Mouse (Mus musculus): ENCODE data around the gene Ltb. TPM values are rescaled to one million over a fixed set of nuclear protein-coding genes. Genes with fewer than 3 reads are reported as not detected.

Ltb gene
- total and polyA plus RNA-seq, 3 experiments, result 0.78 to 1.2 TPM; not detected in 1

GRCm38 (mm10) chr17:35167794-35168193 is 26.4 kb upstream of the Ltb start:
- no peak for ATAC-seq (ENCODE audit: extremely low read depth, insufficient number of reproducible peaks, low FRiP score, poor library complexity, severe bottlenecking)
- no peak overlapping the region for H3K4me3 ChIP-seq (ENCODE audit: low read depth, low read length)
- TF ChIP-seq GATA2 (IDR thresholded peaks at IDR 0.05; ENCODE audit: borderline replicate concordance, low read depth, low read length) (no peak), TAL1 (conservative IDR thresholded peaks at IDR 0.05; ENCODE audit: low read depth, low read length) (no peak), GATA1 (IDR thresholded peaks at IDR 0.05; ENCODE audit: borderline replicate concordance, low read length) (no peak), POLR2AphosphoS5 (IDR thresholded peaks at IDR 0.05; ENCODE audit: insufficient replicate concordance, low read depth, low read length) (no peak), CTCF (IDR thresholded peaks at IDR 0.05; ENCODE audit: low read depth, low read length) (no peak)

DNA sequence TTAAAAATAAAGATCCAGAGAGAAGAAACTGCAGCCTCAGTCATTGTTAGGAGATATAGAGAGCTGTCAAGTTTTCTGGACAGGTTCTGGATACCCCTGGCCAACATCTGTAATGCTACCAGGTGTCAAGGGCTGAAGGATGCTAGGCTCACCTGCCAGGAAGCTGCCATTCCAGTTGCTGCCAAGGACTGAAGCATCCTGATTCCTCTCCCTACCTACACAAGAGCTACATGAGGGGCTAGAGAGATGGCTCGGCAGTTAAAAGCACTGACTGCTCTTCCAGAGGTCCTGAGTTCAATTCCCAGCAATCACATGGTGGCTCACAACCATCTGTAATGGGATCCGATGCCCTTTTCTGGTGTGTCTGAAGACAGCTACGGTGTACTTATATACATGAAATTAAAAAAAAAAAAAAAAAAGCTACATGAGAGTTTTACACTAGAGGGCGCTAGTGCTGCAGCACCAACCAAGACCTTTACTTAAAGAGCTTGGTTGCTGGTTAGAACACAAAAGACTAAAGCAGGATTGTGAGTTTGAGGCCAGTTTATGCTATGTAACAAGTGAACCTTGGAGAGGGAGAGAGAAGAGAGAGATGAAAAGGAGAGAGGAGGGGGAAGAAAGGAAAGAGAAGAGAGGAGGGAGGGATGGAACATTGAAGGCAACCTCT is 25.6 kb upstream of the Ltb start:
- peaks cover 23% of the 10 kb centered on the region; the same call in 1 of the 2 replicates for H3K27me3 ChIP-seq (ENCODE audit: insufficient read depth, low read length)
- ATAC-seq (ENCODE audit: extremely low read depth, insufficient number of reproducible peaks, low FRiP score, poor library complexity, severe bottlenecking) (no peak), DNase-seq (ENCODE audit: low spot score) (no peak)
- H3K9me3 ChIP-seq (replicated peaks), result no peaks in the 10 kb centered on the region
- peaks cover under 1% of the 10 kb centered on the region for H3K36me3 ChIP-seq (replicated peaks)
- TF ChIP-seq TAL1 (conservative IDR thresholded peaks at IDR 0.05; ENCODE audit: low read depth, low read length), result no peak
- no peak overlapping the region for H3K4me3 ChIP-seq (ENCODE audit: low read depth, low read length)
- peaks cover 41% of the 10 kb centered on the region for H3K4me1 ChIP-seq (ENCODE audit: insufficient read depth, low read depth, low read length)

More at GRCm38 (mm10) chr17:35167794-35168193, 26.4 kb upstream of the Ltb start:
- peaks cover 38% of the 10 kb centered on the region for H3K4me1 ChIP-seq (ENCODE audit: insufficient read depth, low read depth, low read length)
- no peaks in the 10 kb centered on the region for H3K9me3 ChIP-seq (replicated peaks)
- peaks cover 15% of the 10 kb centered on the region; the same call in 1 of the 2 replicates for H3K27me3 ChIP-seq (ENCODE audit: insufficient read depth, low read length)
- DNase-seq (ENCODE audit: low spot score), result no peak
- H3K36me3 ChIP-seq (replicated peaks), result peaks cover 8% of the 10 kb centered on the region

GRCm38 (mm10) chr17:35172445-35173234 is 21.6 kb upstream of the Ltb start:
- Histone ChIP-seq H3K4me3 (ENCODE audit: low read depth, low read length) (no peak overlapping the region), H3K27me3 (ENCODE audit: insufficient read depth, low read length) (peaks cover 27% of the 10 kb centered on the region), H3K4me1 (ENCODE audit: insufficient read depth, low read depth, low read length) (peaks cover 46% of the 10 kb centered on the region), H3K9me3 (replicated peaks) (no peaks in the 10 kb centered on the region), H3K36me3 (replicated peaks) (no peaks in the 10 kb centered on the region)
- DNase-seq (ENCODE audit: low spot score) (no peak), ATAC-seq (ENCODE audit: extremely low read depth, insufficient number of reproducible peaks, low FRiP score, poor library complexity, severe bottlenecking) (no peak)
- TF ChIP-seq POLR2AphosphoS5 (IDR thresholded peaks at IDR 0.05; ENCODE audit: insufficient replicate concordance, low read depth, low read length), result no peak
- TF ChIP-seq GATA1 (IDR thresholded peaks at IDR 0.05; ENCODE audit: borderline replicate concordance, low read length), result no peak
- no peak for TF ChIP-seq TAL1 (conservative IDR thresholded peaks at IDR 0.05; ENCODE audit: low read depth, low read length)

DNA sequence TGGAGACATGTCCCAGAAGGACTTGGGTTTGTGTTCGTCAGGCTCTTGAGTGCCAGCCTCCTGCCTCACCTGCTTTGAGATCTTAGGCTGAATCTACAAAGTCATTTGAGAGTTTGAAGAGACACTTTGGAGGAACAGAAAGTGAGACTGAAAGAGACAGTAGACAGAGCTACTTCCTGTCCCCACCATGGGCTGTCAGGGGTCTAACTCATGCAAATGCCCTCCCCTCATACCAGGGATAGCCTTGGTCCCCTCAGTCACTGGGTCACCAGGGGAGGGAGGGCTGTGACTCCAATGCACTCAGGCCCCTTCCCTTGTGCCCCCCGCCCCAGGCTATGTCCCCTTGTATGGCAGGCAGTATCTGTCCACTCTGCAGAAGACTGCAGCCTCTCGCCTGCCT is 20.9 kb upstream of the Ltb start:
- Histone ChIP-seq H3K27me3 (ENCODE audit: insufficient read depth, low read length) (peaks cover 27% of the 10 kb centered on the region), H3K36me3 (replicated peaks) (no peaks in the 10 kb centered on the region), H3K9me3 (replicated peaks) (no peaks in the 10 kb centered on the region), H3K4me3 (ENCODE audit: low read depth, low read length) (no peak overlapping the region), H3K4me1 (ENCODE audit: insufficient read depth, low read depth, low read length) (peaks cover 47% of the 10 kb centered on the region)
- ATAC-seq (ENCODE audit: extremely low read depth, insufficient number of reproducible peaks, low FRiP score, poor library complexity, severe bottlenecking) (no peak), DNase-seq (ENCODE audit: low spot score) (no peak)
- TF ChIP-seq GATA1 (IDR thresholded peaks at IDR 0.05; ENCODE audit: borderline replicate concordance, low read length) (no peak), POLR2AphosphoS5 (IDR thresholded peaks at IDR 0.05; ENCODE audit: insufficient replicate concordance, low read depth, low read length) (no peak), CTCF (IDR thresholded peaks at IDR 0.05; ENCODE audit: low read depth, low read length) (no peak), GATA2 (IDR thresholded peaks at IDR 0.05; ENCODE audit: borderline replicate concordance, low read depth, low read length) (no peak), TAL1 (conservative IDR thresholded peaks at IDR 0.05; ENCODE audit: low read depth, low read length) (no peak)

DNA sequence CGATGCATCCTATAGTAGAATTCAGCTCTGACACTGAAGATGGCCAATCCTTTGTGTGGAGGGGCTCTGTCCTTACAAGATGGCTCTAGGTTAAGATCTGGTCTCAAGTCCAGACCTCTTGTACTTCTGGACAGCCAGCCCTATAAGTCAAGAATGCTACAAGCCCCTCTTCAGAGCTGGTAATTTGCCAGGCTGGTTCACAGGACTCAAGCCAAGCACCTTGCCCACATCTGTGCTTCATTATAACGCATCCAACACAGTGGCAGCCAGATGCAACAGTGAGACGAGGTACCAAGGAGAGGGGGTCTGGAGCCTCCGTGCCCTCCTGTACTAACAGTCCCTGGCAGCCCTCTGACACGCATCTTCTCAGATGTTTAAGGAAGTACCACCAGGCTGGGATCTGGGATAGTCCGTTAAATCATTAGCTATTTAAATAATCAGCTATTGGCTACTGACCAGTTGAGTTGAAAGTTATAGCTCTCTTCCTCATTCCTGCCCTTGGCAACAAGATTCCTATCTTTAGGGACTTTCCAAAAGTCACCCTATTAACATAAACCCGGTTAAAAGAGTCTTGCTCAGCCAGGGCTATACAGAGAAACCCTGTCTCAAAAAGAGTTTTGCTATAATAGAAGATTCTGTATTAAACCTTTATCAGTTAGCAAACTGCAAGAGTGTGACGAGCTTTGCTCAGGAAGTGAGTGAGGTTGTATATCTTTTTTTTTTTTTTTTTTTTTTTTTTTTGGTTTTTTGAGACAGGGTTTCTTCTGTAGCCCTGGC is 19.9 kb upstream of the Ltb start:
- ATAC-seq (ENCODE audit: extremely low read depth, insufficient number of reproducible peaks, low FRiP score, poor library complexity, severe bottlenecking), result peak; percentile 49
- no peaks in the 10 kb centered on the region for H3K36me3 ChIP-seq (replicated peaks)
- H3K9me3 ChIP-seq (replicated peaks), result no peaks in the 10 kb centered on the region
- no peak for DNase-seq (ENCODE audit: low spot score)
- H3K4me1 ChIP-seq (ENCODE audit: insufficient read depth, low read depth, low read length), result peaks cover 46% of the 10 kb centered on the region
- peak overlapping the region; percentile 4; the same call in 1 of the 2 replicates for H3K4me3 ChIP-seq (ENCODE audit: low read depth, low read length)
- TF ChIP-seq CTCF (IDR thresholded peaks at IDR 0.05; ENCODE audit: low read depth, low read length), result no peak
- no peak for TF ChIP-seq TAL1 (conservative IDR thresholded peaks at IDR 0.05; ENCODE audit: low read depth, low read length)
- no peak for TF ChIP-seq POLR2AphosphoS5 (IDR thresholded peaks at IDR 0.05; ENCODE audit: insufficient replicate concordance, low read depth, low read length)
- TF ChIP-seq GATA2 (IDR thresholded peaks at IDR 0.05; ENCODE audit: borderline replicate concordance, low read depth, low read length), result no peak
- TF ChIP-seq GATA1 (IDR thresholded peaks at IDR 0.05; ENCODE audit: borderline replicate concordance, low read length), result no peak
- peaks cover 27% of the 10 kb centered on the region for H3K27me3 ChIP-seq (ENCODE audit: insufficient read depth, low read length)

- Histone ChIP-seq H3K4me1 (ENCODE audit: insufficient read depth, low read depth, low read length) (peaks cover 46% of the 10 kb centered on the region), H3K36me3 (replicated peaks) (no peaks in the 10 kb centered on the region), H3K27me3 (ENCODE audit: insufficient read depth, low read length) (peaks cover 27% of the 10 kb centered on the region), H3K4me3 (ENCODE audit: low read depth, low read length) (no peak overlapping the region), H3K9me3 (replicated peaks) (no peaks in the 10 kb centered on the region)
- TF ChIP-seq CTCF (IDR thresholded peaks at IDR 0.05; ENCODE audit: low read depth, low read length), result no peak
- no peak for TF ChIP-seq GATA2 (IDR thresholded peaks at IDR 0.05; ENCODE audit: borderline replicate concordance, low read depth, low read length)
- no peak for TF ChIP-seq POLR2AphosphoS5 (IDR thresholded peaks at IDR 0.05; ENCODE audit: insufficient replicate concordance, low read depth, low read length)
- no peak for TF ChIP-seq TAL1 (conservative IDR thresholded peaks at IDR 0.05; ENCODE audit: low read depth, low read length)
- TF ChIP-seq GATA1 (IDR thresholded peaks at IDR 0.05; ENCODE audit: borderline replicate concordance, low read length), result no peak
- ATAC-seq (ENCODE audit: extremely low read depth, insufficient number of reproducible peaks, low FRiP score, poor library complexity, severe bottlenecking) (no peak), DNase-seq (ENCODE audit: low spot score) (no peak)
These were observed 18.9 kb upstream of the Ltb start for GRCm38 (mm10) chr17:35175382-35175781.
